Mouse (Mus musculus) forebrain, embryonic 14.5 days (tissue): ENCODE results near the gene Prss45. TPM values are rescaled to one million over a fixed set of nuclear protein-coding genes. Genes with fewer than 3 reads are reported as not detected.

Experiments
- ATAC-seq: fragments of 200-750 bp; cut with Nextera tagmentation; 2 replicates; pipeline ENCODE4 v1.8.0; 2017; ENCODE audit warnings: mild to moderate bottlenecking, moderate library complexity
- DNase-seq: peaks from one replicate; pipeline ENCODE4 v3.0.0-alpha.2; 2015; ENCODE audit warnings: low spot score
- H3K27ac ChIP-seq: fragments of 300-500 bp; sonication (generic); 2 replicates; pipeline ENCODE4 v1.5.1; 2014; ENCODE audit warnings: low read depth, mild to moderate bottlenecking, control low read depth, low read length, moderate library complexity
- H3K27me3 ChIP-seq: fragments of 300-500 bp; sonication (generic); replicated peaks from 2 replicates; pipeline ENCODE4 v1.6.1; 2014; ENCODE audit warnings: low read length, control low read depth, mixed read lengths; ENCODE audit not compliant: control insufficient read depth, insufficient read depth
- H3K36me3 ChIP-seq: fragments of 300-500 bp; sonication (generic); 2 replicates; pipeline ENCODE4 v1.6.1; 2014; ENCODE audit warnings: low read length, control low read depth; ENCODE audit not compliant: control insufficient read depth, insufficient read depth
- H3K4me1 ChIP-seq: fragments of 300-500 bp; sonication (generic); 2 replicates; pipeline ENCODE4 v1.6.1; 2014; ENCODE audit warnings: antibody characterized with exemption, low read length, control low read depth; ENCODE audit not compliant: control insufficient read depth, insufficient read depth
- H3K4me2 ChIP-seq: fragments of 300-500 bp; sonication (generic); 2 replicates; pipeline ENCODE4 v1.6.1; 2014; ENCODE audit warnings: mild to moderate bottlenecking, control low read depth, low read length
- H3K4me3 ChIP-seq: fragments of 300-500 bp; sonication (generic); 2 replicates; pipeline ENCODE4 v1.5.1; 2014; ENCODE audit warnings: low read depth, low read length, control low read depth
- H3K9ac ChIP-seq: fragments of 300-500 bp; sonication (generic); 2 replicates; pipeline ENCODE4 v1.6.1; 2014; ENCODE audit warnings: mild to moderate bottlenecking, low read length, control low read depth, moderate library complexity
- H3K9me3 ChIP-seq: fragments of 300-500 bp; sonication (generic); replicated peaks from 2 replicates; pipeline ENCODE4 v1.6.1; 2016; ENCODE audit warnings: low read length, control low read depth, mixed read lengths; ENCODE audit not compliant: control insufficient read depth
- WGBS: fragments of 180-500 bp; shearing (Covaris S2); extraction: QIAGEN DNeasy Blood & Tissue Kit; methylation state at CpG from one replicate; pipeline ENCODE4 v1.1.7; 2014; 5-methylcytosine and 5-hydroxymethylcytosine counted together
- polyA plus RNA-seq: library from polyadenylated mRNA; unstranded; fragments of >200 nt; fragmentation: Nextera tagmentation; extraction: Ambion mirVana; gene quantifications from 2 replicates; pipeline ENCODE4 v1.2.1, GENCODE M21; 2014

Gene Prss45
- polyA plus RNA-seq, result 0.38 TPM in 1 of 2 replicates, not detected in the other

DNA sequence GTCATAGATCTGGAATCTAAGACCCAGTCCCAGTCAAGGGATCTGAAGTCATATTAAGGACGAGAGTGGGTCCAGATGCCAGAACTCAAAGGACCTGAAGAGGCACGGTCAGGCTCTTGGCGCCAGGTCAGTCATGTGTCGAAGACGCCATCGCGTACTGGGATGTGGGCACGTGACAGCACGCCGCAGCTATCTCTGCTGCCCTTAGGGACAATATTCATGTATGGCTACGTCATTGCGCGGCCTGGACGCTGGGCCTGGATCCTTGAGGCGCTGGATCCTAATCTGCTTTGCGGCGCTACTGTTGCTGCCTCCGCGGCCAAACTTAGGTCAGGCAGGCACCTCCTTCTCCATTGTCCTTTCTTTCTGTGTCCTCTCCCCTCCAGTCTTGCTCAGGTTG is at the start of gene Prss45:
Gene Prss45, plus strand, starts transcription at position 178 of the 400 bp plus-strand sequence.
- no peaks in the 10 kb centered on the region for H3K9me3 ChIP-seq
- no peak within 1 kb of the TSS for H3K9ac ChIP-seq
- no peak within 1 kb of the TSS for H3K4me2 ChIP-seq
- H3K27ac ChIP-seq, result no peak within 1 kb of the TSS
- WGBS, result 83% methylated on average over 19 of the region's 19 CpGs
- DNase-seq (no peak), ATAC-seq (no peak)
- H3K36me3 ChIP-seq, result no peaks in the 10 kb centered on the region
- H3K27me3 ChIP-seq, result no peaks in the 10 kb centered on the region
- H3K4me3 ChIP-seq, result no peak within 1 kb of the TSS
- no peaks in the 10 kb centered on the region for H3K4me1 ChIP-seq

DNA sequence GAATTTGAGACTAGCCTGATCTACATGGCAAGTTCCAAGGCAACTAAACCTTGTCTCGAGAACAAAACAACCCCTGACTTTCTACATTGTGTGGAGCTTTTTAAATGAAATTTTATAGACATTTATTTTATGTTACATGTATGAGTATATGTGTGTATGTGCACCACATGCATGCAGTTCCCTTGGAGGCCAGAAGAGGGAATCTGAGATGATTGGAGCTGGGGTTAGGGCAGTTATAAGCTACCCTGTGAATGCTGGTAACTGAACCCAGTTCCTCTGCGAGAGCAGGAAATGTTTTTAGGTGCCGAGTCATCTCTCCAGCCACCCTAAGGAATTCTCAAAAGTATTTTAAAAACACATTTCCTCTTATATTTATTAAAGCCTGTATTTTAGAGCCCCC is 46.2 kb upstream of the Prss45 start:
- H3K4me2 ChIP-seq, result no peak overlapping the region
- no peak overlapping the region for H3K27ac ChIP-seq
- ATAC-seq (no peak), DNase-seq (no peak)
- H3K27me3 ChIP-seq, result no peaks in the 10 kb centered on the region
- 88% methylated on average over 3 of the region's 3 CpGs for WGBS
- H3K9ac ChIP-seq, result no peak overlapping the region
- H3K9me3 ChIP-seq, result no peaks in the 10 kb centered on the region
- H3K4me3 ChIP-seq, result no peak overlapping the region
- H3K36me3 ChIP-seq, result no peaks in the 10 kb centered on the region
- H3K4me1 ChIP-seq, result no peaks in the 10 kb centered on the region

- no peaks in the 10 kb centered on the region for H3K36me3 ChIP-seq
- no peak overlapping the region for H3K4me3 ChIP-seq
- H3K27me3 ChIP-seq, result no peaks in the 10 kb centered on the region
- H3K27ac ChIP-seq, result no peak overlapping the region
- DNase-seq (no peak), ATAC-seq (no peak)
- no peak overlapping the region for H3K9ac ChIP-seq
- no peak overlapping the region for H3K4me2 ChIP-seq
- H3K4me1 ChIP-seq, result no peaks in the 10 kb centered on the region
- no peaks in the 10 kb centered on the region for H3K9me3 ChIP-seq
- WGBS, result 78% methylated on average over 4 of the region's 4 CpGs
Measured at GRCm38 (mm10) chr9:110790462-110790861, 43.9 kb upstream of the Prss45 start.

DNA sequence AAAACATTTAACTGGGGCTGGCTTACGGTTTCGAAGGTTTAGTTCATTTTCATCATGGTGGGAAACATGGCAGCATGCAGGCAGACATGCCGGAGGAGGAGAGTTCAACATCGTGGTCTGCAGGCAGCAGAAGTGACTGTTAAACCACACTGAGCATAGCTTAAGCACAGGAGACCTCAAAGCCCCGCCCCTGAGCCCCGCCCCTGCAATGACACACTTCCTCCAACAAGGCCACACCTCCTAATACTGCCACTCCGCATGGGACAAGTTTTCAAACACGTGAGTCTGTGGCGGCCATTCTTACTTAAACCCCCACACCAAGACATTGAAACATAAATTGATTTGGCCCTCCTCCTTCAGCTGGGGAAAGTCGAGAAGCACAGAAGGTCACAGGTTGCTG is 37.4 kb upstream of the Prss45 start:
- H3K4me1 ChIP-seq, result no peaks in the 10 kb centered on the region
- ATAC-seq, result no peak
- no peak overlapping the region for H3K4me2 ChIP-seq
- no peaks in the 10 kb centered on the region for H3K9me3 ChIP-seq
- WGBS, result 88% methylated on average over 10 of the region's 10 CpGs
- no peak overlapping the region for H3K4me3 ChIP-seq
- no peak overlapping the region for H3K27ac ChIP-seq
- no peak overlapping the region for H3K9ac ChIP-seq
- H3K27me3 ChIP-seq, result no peaks in the 10 kb centered on the region
- no peak for DNase-seq
- H3K36me3 ChIP-seq, result no peaks in the 10 kb centered on the region

DNA sequence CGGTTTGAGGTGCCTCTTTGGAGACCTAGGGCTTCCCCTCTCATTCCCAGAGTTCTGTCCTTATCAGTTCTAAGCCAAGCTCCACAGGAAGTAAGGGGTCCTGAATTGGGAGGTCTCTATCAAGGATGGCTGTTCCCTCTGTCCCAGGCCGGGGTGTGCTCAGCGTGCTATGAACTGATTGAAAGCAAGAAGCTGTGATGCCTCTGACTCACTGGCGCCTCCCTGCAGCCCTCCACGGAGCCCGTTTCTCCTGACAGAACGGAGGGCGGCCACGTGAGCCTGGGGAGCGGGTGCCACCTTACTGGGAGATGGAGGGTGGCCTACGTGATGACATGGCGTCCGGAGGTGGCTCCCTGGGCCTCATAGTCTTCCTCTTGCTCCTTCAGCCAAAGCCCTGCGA is 36.5 kb upstream of the Prss45 start, which contains the start of gene Prss42:
Gene Prss42, plus strand, starts transcription at position 301 of the 400 bp plus-strand sequence.
- Histone ChIP-seq H3K9ac (no peak within 1 kb of the TSS), H3K9me3 (no peaks in the 10 kb centered on the region), H3K4me2 (no peak within 1 kb of the TSS), H3K27me3 (no peaks in the 10 kb centered on the region), H3K36me3 (no peaks in the 10 kb centered on the region), H3K4me1 (no peaks in the 10 kb centered on the region), H3K27ac (no peak within 1 kb of the TSS), H3K4me3 (no peak within 1 kb of the TSS)
- 96% methylated on average over 14 of the region's 14 CpGs for WGBS
- DNase-seq (no peak), ATAC-seq (no peak)

- WGBS, result 91% methylated on average over 8 of the region's 8 CpGs
- no peaks in the 10 kb centered on the region for H3K36me3 ChIP-seq
- H3K9ac ChIP-seq, result no peak overlapping the region
- no peaks in the 10 kb centered on the region for H3K27me3 ChIP-seq
- DNase-seq (no peak), ATAC-seq (no peak)
- no peak overlapping the region for H3K4me3 ChIP-seq
- H3K4me2 ChIP-seq, result no peak overlapping the region
- no peaks in the 10 kb centered on the region for H3K4me1 ChIP-seq
- no peak overlapping the region for H3K27ac ChIP-seq
- no peaks in the 10 kb centered on the region for H3K9me3 ChIP-seq
Measured at GRCm38 (mm10) chr9:110800834-110801479, 33.4 kb upstream of the Prss45 start.

- H3K4me3 ChIP-seq, result no peak overlapping the region
- no peak for ATAC-seq
Measured at GRCm38 (mm10) chr9:110803294-110803693, 31.1 kb upstream of the Prss45 start.

DNA sequence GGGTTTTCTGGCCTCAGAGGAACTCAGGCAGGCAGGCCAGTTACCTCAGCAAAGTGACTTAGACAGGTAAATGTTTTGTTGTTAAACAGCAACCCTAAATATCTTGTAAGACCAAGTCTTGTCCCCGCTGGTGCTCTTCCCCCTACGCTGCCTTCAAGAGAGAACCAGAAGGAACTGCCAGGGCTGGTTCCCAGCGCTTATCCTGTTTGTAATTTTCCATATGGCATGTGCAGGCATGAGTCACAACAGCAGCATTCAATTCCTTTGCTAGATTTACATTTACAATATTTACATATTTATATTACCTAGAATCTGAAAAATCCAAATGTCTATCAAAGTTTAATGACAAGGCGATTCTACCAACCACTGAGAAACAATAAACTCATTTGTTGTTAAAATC is 24.3 kb upstream of the Prss45 start:
- no peak overlapping the region for H3K4me2 ChIP-seq
- ATAC-seq (no peak), DNase-seq (no peak)
- H3K9me3 ChIP-seq, result no peaks in the 10 kb centered on the region
- no peak overlapping the region for H3K4me3 ChIP-seq
- H3K9ac ChIP-seq, result no peak overlapping the region
- WGBS, result 85% methylated on average over 4 of the region's 4 CpGs
- H3K27ac ChIP-seq, result no peak overlapping the region
- H3K4me1 ChIP-seq, result no peaks in the 10 kb centered on the region
- no peaks in the 10 kb centered on the region for H3K27me3 ChIP-seq
- no peaks in the 10 kb centered on the region for H3K36me3 ChIP-seq

More at GRCm38 (mm10) chr9:110803294-110803693, 31.1 kb upstream of the Prss45 start:
- Histone ChIP-seq H3K27ac (no peak overlapping the region), H3K36me3 (no peaks in the 10 kb centered on the region), H3K27me3 (no peaks in the 10 kb centered on the region), H3K9me3 (no peaks in the 10 kb centered on the region), H3K4me2 (no peak overlapping the region), H3K4me1 (no peaks in the 10 kb centered on the region), H3K9ac (no peak overlapping the region)
- WGBS, result 77% methylated on average over 4 of the region's 4 CpGs
- no peak for DNase-seq

GRCm38 (mm10) chr9:110813789-110814188 is 20.6 kb upstream of the Prss45 start, which contains the start of gene Prss44:
TSS of gene Prss44 (plus strand) at chr9:110813994.
- no peaks in the 10 kb centered on the region for H3K9me3 ChIP-seq
- no peaks in the 10 kb centered on the region for H3K4me1 ChIP-seq
- no peak within 1 kb of the TSS for H3K4me2 ChIP-seq
- 72% methylated on average over 18 of the region's 18 CpGs for WGBS
- no peak within 1 kb of the TSS for H3K9ac ChIP-seq
- no peak within 1 kb of the TSS for H3K4me3 ChIP-seq
- no peak for DNase-seq
- ATAC-seq, result no peak
- no peaks in the 10 kb centered on the region for H3K27me3 ChIP-seq
- H3K27ac ChIP-seq, result no peak within 1 kb of the TSS
- no peaks in the 10 kb centered on the region for H3K36me3 ChIP-seq
